Mouse (Mus musculus) midbrain, embryonic 10.5 days (tissue): Measurements from ENCODE around the gene Ctbp1. TPM values are rescaled to one million over a fixed set of nuclear protein-coding genes. Genes with fewer than 3 reads are reported as not detected.

Experiments used
- DNase-seq: peaks from one replicate; pipeline ENCODE4 v3.0.0-alpha.2; 2017; ENCODE audit warnings: low spot score
- H3K27ac ChIP-seq: fragments of 300-500 bp; sonication (generic); replicated peaks from 2 replicates; pipeline ENCODE4 v1.5.1; 2016; ENCODE audit warnings: mild to moderate bottlenecking
- H3K27me3 ChIP-seq: fragments of 300-500 bp; sonication (generic); 2 replicates; pipeline ENCODE4 v1.6.1; 2016; ENCODE audit warnings: low read depth, mild to moderate bottlenecking; ENCODE audit not compliant: poor library complexity, severe bottlenecking
- H3K36me3 ChIP-seq: fragments of 300-500 bp; sonication (generic); 2 replicates; pipeline ENCODE4 v1.6.1; 2016; ENCODE audit warnings: mild to moderate bottlenecking, moderate library complexity
- H3K4me1 ChIP-seq: fragments of 300-500 bp; sonication (generic); 2 replicates; pipeline ENCODE4 v1.6.1; 2016
- H3K4me3 ChIP-seq: fragments of 300-500 bp; sonication (generic); 2 replicates; pipeline ENCODE4 v1.5.1; 2016; ENCODE audit warnings: mild to moderate bottlenecking, moderate library complexity
- H3K9me3 ChIP-seq: fragments of 300-500 bp; sonication (generic); replicated peaks from 2 replicates; pipeline ENCODE4 v1.6.1; 2016; ENCODE audit warnings: mild to moderate bottlenecking
- WGBS: fragments of 180-500 bp; shearing (Covaris S2); methylation state at CpG from one replicate; pipeline ENCODE4 v1.1.7; 2016; 5-methylcytosine and 5-hydroxymethylcytosine counted together
- polyA plus RNA-seq: library from polyadenylated mRNA; unstranded; fragments of >200 nt; fragmentation: Nextera tagmentation; extraction: Ambion mirVana; gene quantifications from 2 replicates; pipeline ENCODE4 v1.2.1, GENCODE M21; 2016

The Ctbp1 gene
- polyA plus RNA-seq, 1 experiment from 2014 or later, result 484 TPM

GRCm38 (mm10) chr5:33202516-33203170 is 72.2 kb downstream of the Ctbp1 start:
- Histone ChIP-seq H3K4me3 (no peak overlapping the region), H3K9me3 (no peaks in the 10 kb centered on the region), H3K27ac (no peak overlapping the region), H3K4me1 (0 out of 2 replicates have a peak, but pooled peaks cover 3% of the 10 kb centered on the region), H3K36me3 (no peaks in the 10 kb centered on the region), H3K27me3 (no peaks in the 10 kb centered on the region)
- 87% methylated on average over 13 of the region's 13 CpGs for WGBS
- DNase-seq, result no peak

GRCm38 (mm10) chr5:33201697-33202096 is 73.1 kb downstream of the Ctbp1 start:
- 0 out of 2 replicates have a peak, but pooled peaks cover 3% of the 10 kb centered on the region for H3K4me1 ChIP-seq
- H3K9me3 ChIP-seq, result no peaks in the 10 kb centered on the region
- DNase-seq, result no peak
- H3K27me3 ChIP-seq, result no peaks in the 10 kb centered on the region
- no peak overlapping the region for H3K27ac ChIP-seq
- no peaks in the 10 kb centered on the region for H3K36me3 ChIP-seq
- H3K4me3 ChIP-seq, result no peak overlapping the region
- WGBS, result 78% methylated on average over 13 of the region's 13 CpGs

GRCm38 (mm10) chr5:33200071-33200470 is 74.7 kb downstream of the Ctbp1 start:
- 0 out of 2 replicates have a peak, but pooled peaks cover 3% of the 10 kb centered on the region for H3K4me1 ChIP-seq
- no peak for DNase-seq
- no peak overlapping the region for H3K27ac ChIP-seq
- 65% methylated on average over 1 of the region's 1 CpGs for WGBS
- no peaks in the 10 kb centered on the region; the same call in 1 of the 2 replicates for H3K27me3 ChIP-seq
- H3K9me3 ChIP-seq, result no peaks in the 10 kb centered on the region
- no peak overlapping the region for H3K4me3 ChIP-seq
- H3K36me3 ChIP-seq, result no peaks in the 10 kb centered on the region

Other genes with a start within 250 kb of the Ctbp1 start
- not detected in 2 replicates for gene Slc5a1, start 170.8 kb downstream of the Ctbp1 start, polyA plus RNA-seq
- 3.4 and 3.5 TPM in 2 replicates for gene Spon2, start 56.5 kb downstream of the Ctbp1 start, polyA plus RNA-seq
- gene Maea, start 60.5 kb upstream of the Ctbp1 start, polyA plus RNA-seq, result 177 and 182 TPM in 2 replicates
- gene Uvssa, start 103.6 kb upstream of the Ctbp1 start, polyA plus RNA-seq, result 6.1 and 8.1 TPM in 2 replicates
- gene Nkx1-1, start 159.0 kb upstream of the Ctbp1 start, polyA plus RNA-seq, result 0.11 TPM in 1 of 2 replicates, not detected in the other